Comparison of ENCODE assay signal across 8 mouse cellular contexts in genomic region chr9:43238167-43238566, GRCm38 (mm10). TPM values are rescaled to one million over a fixed set of nuclear protein-coding genes. Genes with fewer than 3 reads are reported as not detected.
DNase-seq lines count a peak whose midpoint lies in the region; ATAC-seq and TF ChIP-seq lines count a peak whose summit lies in the region.

No protein-coding gene starts in this region.

- H3K9me3 ChIP-seq in forebrain, embryonic 10.5 days: no peaks in the 10 kb centered on the region
- no peaks in the 10 kb centered on the region for H3K9me3 ChIP-seq in forebrain, embryonic 16.5 days (ENCODE audit: control insufficient read depth, low read length)
- H3K9me3 ChIP-seq in lung, postnatal 0 days (ENCODE audit: low read length): no peaks in the 10 kb centered on the region
- H3K9me3 ChIP-seq in hindbrain, postnatal 0 days (ENCODE audit: low read length): no peaks in the 10 kb centered on the region
- no peaks in the 10 kb centered on the region for H3K9me3 ChIP-seq in neural tube, embryonic 14.5 days (ENCODE audit: control insufficient read depth, low read length)

- peaks cover 80% of the 10 kb centered on the region for H3K4me1 ChIP-seq in forebrain, embryonic 10.5 days
- H3K4me1 ChIP-seq in forebrain, embryonic 16.5 days (replicated peaks; ENCODE audit: control insufficient read depth, insufficient read depth, low read length): peaks cover 15% of the 10 kb centered on the region
- H3K4me1 ChIP-seq in lung, postnatal 0 days (ENCODE audit: insufficient read depth, low read depth, low read length): no peaks in the 10 kb centered on the region
- no peaks in the 10 kb centered on the region for H3K4me1 ChIP-seq in hindbrain, postnatal 0 days (ENCODE audit: insufficient read depth, low read length)
- H3K4me1 ChIP-seq in neural tube, embryonic 14.5 days (ENCODE audit: control insufficient read depth, insufficient read depth, low read length): peaks cover 4% of the 10 kb centered on the region; the same call in 1 of the 2 replicates

- peaks cover 39% of the 10 kb centered on the region for H3K36me3 ChIP-seq in forebrain, embryonic 10.5 days (replicated peaks)
- H3K36me3 ChIP-seq in forebrain, embryonic 16.5 days (ENCODE audit: control insufficient read depth, insufficient read depth): no peaks in the 10 kb centered on the region
- H3K36me3 ChIP-seq in lung, postnatal 0 days (ENCODE audit: insufficient read depth, low read length): no peaks in the 10 kb centered on the region
- H3K36me3 ChIP-seq in hindbrain, postnatal 0 days (ENCODE audit: insufficient read depth, low read length): no peaks in the 10 kb centered on the region
- H3K36me3 ChIP-seq in neural tube, embryonic 14.5 days (ENCODE audit: control insufficient read depth, insufficient read depth, low read length): no peaks in the 10 kb centered on the region

- no peak overlapping the region for H3K4me2 ChIP-seq in forebrain, embryonic 16.5 days (ENCODE audit: low read length)
- peak overlapping the region; percentile 91 for H3K4me2 ChIP-seq in lung, postnatal 0 days (replicated peaks; ENCODE audit: low read depth, low read length)
- peak overlapping the region; percentile 78 for H3K4me2 ChIP-seq in hindbrain, postnatal 0 days (ENCODE audit: low read depth, low read length)
- peak overlapping the region; percentile 7; the same call in 1 of the 2 replicates for H3K4me2 ChIP-seq in neural tube, embryonic 14.5 days (ENCODE audit: low read depth, low read length)

- TF ChIP-seq EP300 in lung, postnatal 0 days (IDR thresholded peaks at IDR 0.05): no peak

- no peak overlapping the region for H3K9ac ChIP-seq in forebrain, embryonic 16.5 days (replicated peaks; ENCODE audit: low read depth, low read length)
- H3K9ac ChIP-seq in lung, postnatal 0 days (replicated peaks; ENCODE audit: low read depth): no peak overlapping the region
- H3K9ac ChIP-seq in hindbrain, postnatal 0 days (replicated peaks; ENCODE audit: low read length): no peak overlapping the region
- H3K9ac ChIP-seq in neural tube, embryonic 14.5 days (replicated peaks; ENCODE audit: low read depth, low read length): no peak overlapping the region

- H3K4me3 ChIP-seq in forebrain, embryonic 10.5 days: peak overlapping the region; percentile 91
- no peak overlapping the region for H3K4me3 ChIP-seq in forebrain, embryonic 16.5 days (replicated peaks; ENCODE audit: low read length)
- peak overlapping the region; percentile 71; the same call in 1 of the 2 replicates for H3K4me3 ChIP-seq in lung, postnatal 0 days (ENCODE audit: low read depth, low read length)
- H3K4me3 ChIP-seq in hindbrain, postnatal 0 days (ENCODE audit: low read length): no peak overlapping the region
- peak overlapping the region; percentile 50; the same call in 1 of the 2 replicates for H3K4me3 ChIP-seq in neural tube, embryonic 14.5 days (ENCODE audit: low read depth, low read length)

- TF ChIP-seq CTCF in lung, postnatal 0 days (IDR thresholded peaks at IDR 0.05): no peak
- no peak for TF ChIP-seq CTCF in hindbrain, postnatal 0 days (IDR thresholded peaks at IDR 0.05; ENCODE audit: low read depth)

- DNase-seq in forebrain, embryonic 10.5 days (ENCODE audit: extremely low spot score, low spot score): no peak
- DNase-seq in lung, postnatal 0 days (ENCODE audit: low spot score): no peak
- DNase-seq in lung, postnatal 10 days: no peak
- no peak for DNase-seq in hindbrain, postnatal 0 days (ENCODE audit: low spot score)
- DNase-seq in c-Kit-positive CD71-positive TER-119-positive erythroid progenitor cells, embryonic 14.5 days (ENCODE audit: low spot score): no peak
- no peak for DNase-seq in layer of hippocampus, adult 8-10 months (ENCODE audit: low spot score in 2 of 2)

- H3K27ac ChIP-seq in forebrain, embryonic 10.5 days: peak overlapping the region; percentile 93
- no peak overlapping the region for H3K27ac ChIP-seq in forebrain, embryonic 16.5 days (ENCODE audit: low read length)
- no peak overlapping the region for H3K27ac ChIP-seq in lung, postnatal 0 days (ENCODE audit: low read length)
- no peak overlapping the region for H3K27ac ChIP-seq in hindbrain, postnatal 0 days
- H3K27ac ChIP-seq in neural tube, embryonic 14.5 days (ENCODE audit: low read depth, low read length): no peak overlapping the region

- no peak for ATAC-seq in forebrain, embryonic 16.5 days
- no peak for ATAC-seq in lung, postnatal 0 days
- ATAC-seq in hindbrain, postnatal 0 days: no peak
- no peak for ATAC-seq in neural tube, embryonic 14.5 days (ENCODE audit: low read depth)

- H3K27me3 ChIP-seq in forebrain, embryonic 10.5 days (ENCODE audit: poor library complexity, severe bottlenecking): peaks cover 26% of the 10 kb centered on the region
- H3K27me3 ChIP-seq in forebrain, embryonic 16.5 days (replicated peaks; ENCODE audit: control insufficient read depth, insufficient read depth, low read length): peaks cover 15% of the 10 kb centered on the region; the same call in 1 of the 2 replicates
- no peaks in the 10 kb centered on the region for H3K27me3 ChIP-seq in lung, postnatal 0 days (replicated peaks; ENCODE audit: insufficient read depth, low read length)
- peaks cover 13% of the 10 kb centered on the region; the same call in 1 of the 2 replicates for H3K27me3 ChIP-seq in hindbrain, postnatal 0 days (ENCODE audit: insufficient read depth, low read length)
- peaks cover 17% of the 10 kb centered on the region for H3K27me3 ChIP-seq in neural tube, embryonic 14.5 days (ENCODE audit: control insufficient read depth, insufficient read depth, low read length)

- 26% methylated on average over 2 of the region's 2 CpGs for WGBS in forebrain, embryonic 10.5 days
- WGBS in forebrain, embryonic 16.5 days: 45% methylated on average over 2 of the region's 2 CpGs
- 49% methylated on average over 2 of the region's 2 CpGs for WGBS in lung, postnatal 0 days
- WGBS in hindbrain, postnatal 0 days: 60% methylated on average over 2 of the region's 2 CpGs
- WGBS in neural tube, embryonic 14.5 days: 49% methylated on average over 2 of the region's 2 CpGs

RNA-seq across cellular contexts. Expression of gene Oaf, which starts 1.5 kb away (rescaled TPM):
- polyA plus RNA-seq in forebrain, embryonic 10.5 days (2016; fragmentation: Nextera tagmentation; extraction: Ambion mirVana): 42.1 and 46.5 TPM in 2 replicates
- 5.7 and 10.5 TPM in 2 replicates for polyA plus RNA-seq in forebrain, embryonic 16.5 days (2015; fragmentation: Nextera tagmentation; extraction: Ambion mirVana)
- 14.8 and 19.6 TPM in 2 replicates for polyA plus RNA-seq in lung, postnatal 0 days (2015; fragmentation: Nextera tagmentation; extraction: Ambion mirVana)
- 5.6 and 8.0 TPM in 2 replicates for total RNA-seq in hindbrain, postnatal 0 days (2014; rRNA removed)
- 6.2 TPM in 2 replicates for polyA plus RNA-seq in hindbrain, postnatal 0 days (2015; fragmentation: Nextera tagmentation; extraction: Ambion mirVana)
- polyA plus RNA-seq in neural tube, embryonic 14.5 days (2014; fragmentation: Nextera tagmentation; extraction: Ambion mirVana): 2.3 and 9.3 TPM in 2 replicates
- 10 to 100 TPM; 14.4 to 23.9 (median 18.0) TPM for total RNA-seq in layer of hippocampus, adult 8-10 months (2022)

RNA-seq across cellular contexts. Expression of gene Pou2f3, which starts 28.0 kb away (rescaled TPM):
- polyA plus RNA-seq in forebrain, embryonic 10.5 days (2016; fragmentation: Nextera tagmentation; extraction: Ambion mirVana): not detected in 2 replicates
- not detected in 2 replicates for polyA plus RNA-seq in forebrain, embryonic 16.5 days (2015; fragmentation: Nextera tagmentation; extraction: Ambion mirVana)
- polyA plus RNA-seq in lung, postnatal 0 days (2015; fragmentation: Nextera tagmentation; extraction: Ambion mirVana): 0.07 and 0.13 TPM in 2 replicates
- 0.10 TPM in 1 of 2 replicates, not detected in the other for total RNA-seq in hindbrain, postnatal 0 days (2014; rRNA removed)
- 0.11 and 0.13 TPM in 2 replicates for polyA plus RNA-seq in hindbrain, postnatal 0 days (2015; fragmentation: Nextera tagmentation; extraction: Ambion mirVana)
- polyA plus RNA-seq in neural tube, embryonic 14.5 days (2014; fragmentation: Nextera tagmentation; extraction: Ambion mirVana): not detected in 2 replicates
- under 1 TPM in 1 of 4 experiments, not detected in 3; 0.34 TPM for total RNA-seq in layer of hippocampus, adult 8-10 months (2022)

Comparison
In these comparisons a context has a peak if more than half of its experiments do, and no peak if none do; other contexts are left out.
1. H3K4me3 ChIP-seq: peak in forebrain, embryonic 10.5 days (single experiment), lung, postnatal 0 days (single experiment) and neural tube, embryonic 14.5 days (single experiment); none in forebrain, embryonic 16.5 days (single experiment) and hindbrain, postnatal 0 days (single experiment).